Comparison of ENCODE assay signal across 11 mouse cellular contexts in genomic region chr11:20246616-20247015, GRCm38 (mm10). TPM values are rescaled to one million over a fixed set of nuclear protein-coding genes. Genes with fewer than 3 reads are reported as not detected.
DNase-seq lines count a peak whose midpoint lies in the region; ATAC-seq and TF ChIP-seq lines count a peak whose summit lies in the region.
"Had no signal": no experiment of that assay in that cellular context is flagged by ENCODE, and none has a peak within 500 bp of the region (broad histone marks: within the 10 kb centered on the region; RNA-seq: fewer than 3 reads in every experiment).

No protein-coding gene starts in this region.

- H3K4me3 ChIP-seq in heart, postnatal 0 days (ENCODE audit: low read depth, low read length): no peak overlapping the region
- peak overlapping the region; percentile 3; the same call in 1 of the 2 replicates for H3K4me3 ChIP-seq in midbrain, embryonic 10.5 days
- no peak overlapping the region for H3K4me3 ChIP-seq in midbrain, embryonic 15.5 days
- H3K4me3 ChIP-seq: heart, adult 2 months had no signal

- no peak for DNase-seq in heart, postnatal 0 days (ENCODE audit: low spot score)
- DNase-seq in heart, adult 11 months: no peak
- DNase-seq in midbrain, embryonic 10.5 days (ENCODE audit: low spot score): no peak
- DNase-seq in Muller cell, postnatal 12 days (ENCODE audit: inconsistent ontology term): peak; percentile 83
- DNase-seq in lung, postnatal 36 days: peak; percentile 53
- no peak for DNase-seq in layer of hippocampus, adult 11-12 months (ENCODE audit: low spot score)
- DNase-seq: cerebellum, adult 11-12 months; heart, adult 2 months; layer of hippocampus, adult 9-11 months; left cerebral cortex, postnatal 4 days had no signal

- no peaks in the 10 kb centered on the region for H3K9me3 ChIP-seq in heart, postnatal 0 days (replicated peaks; ENCODE audit: control insufficient read depth, low read length)
- H3K9me3 ChIP-seq in midbrain, embryonic 10.5 days (replicated peaks): no peaks in the 10 kb centered on the region
- H3K9me3 ChIP-seq in midbrain, embryonic 15.5 days: no peaks in the 10 kb centered on the region

- H3K27ac ChIP-seq in heart, postnatal 0 days (ENCODE audit: low read depth): no peak overlapping the region
- no peak overlapping the region for H3K27ac ChIP-seq in midbrain, embryonic 10.5 days (replicated peaks)
- H3K27ac ChIP-seq in midbrain, embryonic 15.5 days: no peak overlapping the region
- H3K27ac ChIP-seq: heart, adult 2 months had no signal

- peaks cover 39% of the 10 kb centered on the region for H3K4me1 ChIP-seq in heart, postnatal 0 days (ENCODE audit: control insufficient read depth, insufficient read depth)
- H3K4me1 ChIP-seq in midbrain, embryonic 10.5 days: peaks cover 61% of the 10 kb centered on the region
- peaks cover 30% of the 10 kb centered on the region for H3K4me1 ChIP-seq in midbrain, embryonic 15.5 days

- ATAC-seq in heart, postnatal 0 days (ENCODE audit: insufficient read depth, low read depth): no peak
- ATAC-seq in midbrain, embryonic 15.5 days (replicated peaks): no peak

- peaks cover 20% of the 10 kb centered on the region for H3K36me3 ChIP-seq in heart, postnatal 0 days (replicated peaks; ENCODE audit: control insufficient read depth, insufficient read depth, low read length)
- peaks cover 30% of the 10 kb centered on the region for H3K36me3 ChIP-seq in midbrain, embryonic 10.5 days
- H3K36me3 ChIP-seq in midbrain, embryonic 15.5 days (replicated peaks): 0 out of 2 replicates have a peak, but pooled peaks cover 4% of the 10 kb centered on the region

- 27% methylated on average over 1 of the region's 1 CpGs for WGBS in heart, postnatal 0 days
- 78% methylated on average over 1 of the region's 1 CpGs for WGBS in midbrain, embryonic 10.5 days
- 52% methylated on average over 1 of the region's 1 CpGs for WGBS in midbrain, embryonic 15.5 days

- H3K4me2 ChIP-seq in heart, postnatal 0 days (ENCODE audit: low read depth, low read length): 0 out of 2 replicates have a peak overlapping the region, but pooled peaks have one; percentile 9
- H3K4me2 ChIP-seq in midbrain, embryonic 15.5 days: no peak overlapping the region

- H3K27me3 ChIP-seq in heart, postnatal 0 days (ENCODE audit: control insufficient read depth, insufficient read depth, low read length): no peaks in the 10 kb centered on the region
- H3K27me3 ChIP-seq in midbrain, embryonic 10.5 days (ENCODE audit: low read depth, poor library complexity, severe bottlenecking): no peaks in the 10 kb centered on the region
- H3K27me3 ChIP-seq in midbrain, embryonic 15.5 days (replicated peaks): no peaks in the 10 kb centered on the region

- no peak overlapping the region for H3K9ac ChIP-seq in heart, postnatal 0 days (replicated peaks; ENCODE audit: low read depth, low read length)
- no peak overlapping the region for H3K9ac ChIP-seq in midbrain, embryonic 15.5 days

- TF ChIP-seq EP300 in heart, postnatal 0 days (IDR thresholded peaks at IDR 0.05; ENCODE audit: low read depth): no peak

- TF ChIP-seq CTCF in heart, postnatal 0 days (IDR thresholded peaks at IDR 0.05; ENCODE audit: low read depth): no peak

RNA-seq across cellular contexts. Expression of gene Cep68, which starts 2.6 kb away (rescaled TPM):
- 53.8 and 56.2 TPM in 2 replicates for total RNA-seq in heart, postnatal 0 days (2014; rRNA removed; ENCODE audit: low replicate concordance)
- 20.3 and 21.0 TPM in 2 replicates for polyA plus RNA-seq in heart, postnatal 0 days (2015; fragmentation: Nextera tagmentation; extraction: Ambion mirVana)
- polyA plus RNA-seq in midbrain, embryonic 10.5 days (2016; fragmentation: Nextera tagmentation; extraction: Ambion mirVana): 38.1 and 43.2 TPM in 2 replicates
- polyA plus RNA-seq in midbrain, embryonic 15.5 days (2015; fragmentation: Nextera tagmentation; extraction: Ambion mirVana): 29.3 and 29.4 TPM in 2 replicates

RNA-seq across cellular contexts. Expression of gene Rab1a, which starts 45.4 kb away (rescaled TPM):
- 55.8 and 73.9 TPM in 2 replicates for total RNA-seq in heart, postnatal 0 days (2014; rRNA removed; ENCODE audit: low replicate concordance)
- polyA plus RNA-seq in heart, postnatal 0 days (2015; fragmentation: Nextera tagmentation; extraction: Ambion mirVana): 219 and 226 TPM in 2 replicates
- 219 and 222 TPM in 2 replicates for polyA plus RNA-seq in midbrain, embryonic 10.5 days (2016; fragmentation: Nextera tagmentation; extraction: Ambion mirVana)
- polyA plus RNA-seq in midbrain, embryonic 15.5 days (2015; fragmentation: Nextera tagmentation; extraction: Ambion mirVana): 272 and 286 TPM in 2 replicates

Comparison
In these comparisons a context has a peak if more than half of its experiments do, and no peak if none do; other contexts are left out.
1. DNase-seq: peak in Muller cell, postnatal 12 days (single experiment) and lung, postnatal 36 days (single experiment); none in heart, postnatal 0 days (single experiment), heart, adult 11 months (single experiment), midbrain, embryonic 10.5 days (single experiment) and layer of hippocampus, adult 11-12 months (single experiment).